Mouse (Mus musculus) limb, embryonic 14.5 days (tissue): ENCODE measurements around the gene Strip1. TPM values are rescaled to one million over a fixed set of nuclear protein-coding genes. Genes with fewer than 3 reads are reported as not detected.

Source experiments
- ATAC-seq: fragments of 200-750 bp; cut with Nextera tagmentation; 2 replicates; pipeline ENCODE4 v1.8.0; 2017; ENCODE audit warnings: low read depth, moderate number of reproducible peaks, moderate TSS enrichment; ENCODE audit not compliant: low FRiP score
- DNase-seq: peaks from one replicate; pipeline ENCODE4 v3.0.0-alpha.2; 2015; ENCODE audit warnings: low spot score
- H3K27ac ChIP-seq: fragments of 300-500 bp; sonication (generic); replicated peaks from 2 replicates; pipeline ENCODE4 v1.5.1; 2014; ENCODE audit warnings: low read depth, mild to moderate bottlenecking, low read length, moderate library complexity, mixed read lengths
- H3K27me3 ChIP-seq: fragments of 300-500 bp; sonication (generic); 2 replicates; pipeline ENCODE4 v1.6.1; 2014; ENCODE audit warnings: low read length, mixed read lengths; ENCODE audit not compliant: control insufficient read depth, insufficient read depth
- H3K36me3 ChIP-seq: fragments of 300-500 bp; sonication (generic); 2 replicates; pipeline ENCODE4 v1.6.1; 2014; ENCODE audit warnings: mild to moderate bottlenecking, low read length, moderate library complexity, mixed read lengths; ENCODE audit not compliant: control insufficient read depth, insufficient read depth
- H3K4me1 ChIP-seq: fragments of 300-500 bp; sonication (generic); 2 replicates; pipeline ENCODE4 v1.6.1; 2014; ENCODE audit warnings: antibody characterized with exemption, low read length, mixed read lengths; ENCODE audit not compliant: control insufficient read depth, insufficient read depth
- H3K4me2 ChIP-seq: fragments of 300-500 bp; sonication (generic); replicated peaks from 2 replicates; pipeline ENCODE4 v1.6.1; 2014; ENCODE audit warnings: low read depth, mild to moderate bottlenecking, low read length, moderate library complexity; ENCODE audit not compliant: severe bottlenecking
- H3K4me3 ChIP-seq: fragments of 300-500 bp; sonication (generic); replicated peaks from 2 replicates; pipeline ENCODE4 v1.5.1; 2014; ENCODE audit warnings: low read length
- H3K9ac ChIP-seq: fragments of 300-500 bp; sonication (generic); 2 replicates; pipeline ENCODE4 v1.6.1; 2014; ENCODE audit warnings: mild to moderate bottlenecking, low read depth, low read length, moderate library complexity; ENCODE audit not compliant: severe bottlenecking
- H3K9me3 ChIP-seq: fragments of 300-500 bp; sonication (generic); 2 replicates; pipeline ENCODE4 v1.6.1; 2016; ENCODE audit warnings: low read length; ENCODE audit not compliant: control insufficient read depth
- POLR2A ChIP-seq: fragments of 200-500 bp; IDR thresholded peaks from 2 replicates; pipeline ENCODE4 v1.8.0; 2012; ENCODE audit warnings: inconsistent platforms, mild to moderate bottlenecking, moderate library complexity, borderline replicate concordance; ENCODE audit not compliant: insufficient read depth, insufficient read length; ENCODE audit errors: extremely low read depth
- WGBS: fragments of 180-500 bp; shearing (Covaris S2); extraction: QIAGEN DNeasy Blood & Tissue Kit; methylation state at CpG from one replicate; pipeline ENCODE4 v1.1.7; 2014; 5-methylcytosine and 5-hydroxymethylcytosine counted together
- polyA plus RNA-seq, 2 experiments: library from polyadenylated mRNA; depleted of rRNA in 1 of 2; stranded (reverse) in 1 of 2; unstranded in 1 of 2; fragments of >200 nt; fragmentation: Nextera tagmentation in 1 of 2; extraction: Ambion mirVana in 1 of 2; gene quantifications; 2 replicates each; pipeline versions ENCODE4 v1.2.1 to v1.2.3; 2012 to 2014

Gene Strip1
- polyA plus RNA-seq, 2 experiments: 59.7 to 74.1 TPM

DNA sequence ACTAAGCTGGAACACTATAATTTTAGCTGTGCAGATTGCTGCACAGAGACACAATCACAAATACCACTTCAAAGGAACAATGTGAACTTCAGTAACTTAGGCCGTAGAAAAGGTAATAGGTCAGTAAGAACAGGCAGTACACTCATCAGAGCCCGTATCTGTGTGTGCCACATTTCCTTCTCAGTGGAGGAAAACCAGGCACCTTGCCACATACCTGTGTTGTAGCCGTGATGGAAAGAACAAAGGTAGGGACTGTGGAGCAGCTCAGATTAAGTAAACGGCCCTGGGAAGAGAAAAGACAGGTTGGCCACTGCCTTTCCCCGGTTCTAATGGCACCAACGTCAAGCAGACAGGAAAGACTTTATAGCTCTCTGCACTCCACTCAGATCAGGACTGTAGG, 35.9 kb upstream of the Strip1 start:
- ATAC-seq (no peak), DNase-seq (no peak)
- Histone ChIP-seq H3K27ac (no peak overlapping the region), H3K4me3 (no peak overlapping the region), H3K4me2 (no peak overlapping the region), H3K4me1 (no peaks in the 10 kb centered on the region), H3K36me3 (peaks cover 89% of the 10 kb centered on the region), H3K27me3 (no peaks in the 10 kb centered on the region), H3K9ac (no peak overlapping the region), H3K9me3 (no peaks in the 10 kb centered on the region)
- WGBS: 78% methylated on average over 6 of the region's 6 CpGs
- no peak for TF ChIP-seq POLR2A

DNA sequence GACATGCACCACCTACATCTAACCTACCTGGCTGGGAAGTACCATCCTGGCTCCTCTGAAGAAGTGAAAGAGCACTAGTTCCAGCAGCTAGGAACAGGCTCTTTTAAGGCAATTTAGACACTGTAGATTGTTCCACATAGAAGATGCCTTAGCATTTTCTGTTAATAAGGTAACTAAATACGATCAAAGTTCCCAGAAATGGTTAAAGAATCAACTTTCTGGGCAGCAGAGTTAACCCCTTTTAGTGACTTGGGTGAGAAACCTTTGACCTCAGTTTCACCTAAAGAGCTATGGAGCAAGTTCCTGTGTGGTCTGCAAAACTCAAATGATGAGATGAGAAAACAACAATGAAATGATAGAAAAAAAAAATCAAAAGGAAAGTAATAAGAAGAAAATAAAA, 33.1 kb upstream of the Strip1 start:
- Histone ChIP-seq H3K4me3 (no peak overlapping the region), H3K4me1 (no peaks in the 10 kb centered on the region), H3K27me3 (no peaks in the 10 kb centered on the region), H3K9ac (no peak overlapping the region), H3K4me2 (no peak overlapping the region), H3K27ac (no peak overlapping the region), H3K36me3 (peaks cover 97% of the 10 kb centered on the region), H3K9me3 (no peaks in the 10 kb centered on the region)
- no peak for ATAC-seq
- no peak for TF ChIP-seq POLR2A
- WGBS: 92% methylated on average over 1 of the region's 1 CpGs
- DNase-seq: no peak

DNA sequence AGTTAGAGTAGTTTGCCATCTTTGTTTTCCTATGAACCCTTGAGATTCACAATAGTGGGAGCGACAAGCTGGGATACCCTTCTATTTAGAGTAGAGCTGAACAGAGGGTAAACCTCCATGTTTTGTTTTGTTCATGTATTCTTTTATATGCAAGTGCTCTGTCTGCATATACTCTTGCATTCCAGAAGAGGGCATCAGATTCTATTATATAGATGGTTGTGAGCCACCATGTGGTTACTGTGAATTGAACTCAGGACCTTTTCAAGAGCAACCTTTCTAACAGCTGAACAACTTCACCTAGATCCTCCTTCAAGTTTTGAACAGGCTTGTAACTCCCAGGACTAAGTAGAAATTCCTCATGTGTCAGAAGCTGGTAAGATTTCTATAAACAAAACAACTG, 27.5 kb upstream of the Strip1 start:
- TF ChIP-seq POLR2A: no peak
- 93% methylated on average over 1 of the region's 1 CpGs for WGBS

DNA sequence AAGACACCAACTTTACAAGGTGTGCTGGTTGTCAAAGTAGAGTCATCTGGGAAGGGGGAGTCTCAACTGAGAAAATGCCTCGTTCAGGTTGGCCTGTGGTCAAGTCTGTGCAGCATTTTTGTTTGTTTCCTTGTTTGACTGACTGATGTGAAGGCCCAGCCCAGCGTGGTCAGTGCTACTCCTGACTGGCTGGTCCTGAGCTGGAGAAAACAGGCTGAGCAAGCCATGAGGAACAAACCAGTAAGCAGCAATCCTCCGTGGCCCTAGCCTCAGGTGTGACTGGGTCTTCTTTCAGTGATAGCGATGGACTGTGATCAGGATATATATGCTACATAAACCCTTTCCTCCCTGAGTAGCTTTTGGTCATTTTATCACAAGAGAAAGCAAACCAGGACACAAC, 25.4 kb upstream of the Strip1 start:
- Histone ChIP-seq H3K9me3 (no peaks in the 10 kb centered on the region), H3K36me3 (peaks cover 38% of the 10 kb centered on the region), H3K4me2 (no peak overlapping the region), H3K9ac (no peak overlapping the region), H3K27ac (no peak overlapping the region), H3K4me3 (no peak overlapping the region), H3K4me1 (no peaks in the 10 kb centered on the region), H3K27me3 (no peaks in the 10 kb centered on the region)
- 73% methylated on average over 4 of the region's 4 CpGs for WGBS
- no peak for DNase-seq
- TF ChIP-seq POLR2A: no peak
- no peak for ATAC-seq

More for the DNA sequence above, 27.5 kb upstream of the Strip1 start:
- H3K4me3 ChIP-seq: no peak overlapping the region
- no peak overlapping the region for H3K4me2 ChIP-seq
- H3K36me3 ChIP-seq: peaks cover 59% of the 10 kb centered on the region
- H3K9ac ChIP-seq: no peak overlapping the region
- ATAC-seq (no peak), DNase-seq (no peak)
- H3K9me3 ChIP-seq: no peaks in the 10 kb centered on the region
- no peak overlapping the region for H3K27ac ChIP-seq
- no peaks in the 10 kb centered on the region for H3K4me1 ChIP-seq
- H3K27me3 ChIP-seq: no peaks in the 10 kb centered on the region

DNA sequence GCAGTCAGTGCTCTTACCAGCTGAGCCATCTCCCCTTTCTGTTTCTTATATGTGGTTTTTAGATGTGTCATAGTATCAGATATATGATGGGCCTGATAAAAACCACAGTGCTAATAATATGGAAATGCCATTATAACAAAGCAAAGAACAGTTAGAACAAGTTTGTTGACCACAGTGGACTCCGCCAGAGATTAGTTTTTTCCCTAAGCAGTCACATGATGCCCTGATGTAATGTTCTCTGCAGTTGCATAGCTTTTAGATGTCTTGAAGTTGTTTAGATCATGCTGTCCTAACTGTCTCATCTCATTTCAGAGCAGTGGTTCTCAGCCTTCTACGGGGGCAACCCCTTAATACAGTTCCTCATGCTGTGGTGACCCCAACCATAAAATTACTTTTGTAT, 24.7 kb upstream of the Strip1 start:
- no peaks in the 10 kb centered on the region for H3K4me1 ChIP-seq
- H3K27ac ChIP-seq: no peak overlapping the region
- H3K9me3 ChIP-seq: no peaks in the 10 kb centered on the region
- no peak overlapping the region for H3K9ac ChIP-seq
- no peak overlapping the region for H3K4me2 ChIP-seq
- no peak overlapping the region for H3K4me3 ChIP-seq
- no peaks in the 10 kb centered on the region for H3K27me3 ChIP-seq
- DNase-seq (no peak), ATAC-seq (no peak)
- peaks cover 32% of the 10 kb centered on the region for H3K36me3 ChIP-seq
- 96% methylated on average over 2 of the region's 2 CpGs for WGBS
- no peak for TF ChIP-seq POLR2A

DNA sequence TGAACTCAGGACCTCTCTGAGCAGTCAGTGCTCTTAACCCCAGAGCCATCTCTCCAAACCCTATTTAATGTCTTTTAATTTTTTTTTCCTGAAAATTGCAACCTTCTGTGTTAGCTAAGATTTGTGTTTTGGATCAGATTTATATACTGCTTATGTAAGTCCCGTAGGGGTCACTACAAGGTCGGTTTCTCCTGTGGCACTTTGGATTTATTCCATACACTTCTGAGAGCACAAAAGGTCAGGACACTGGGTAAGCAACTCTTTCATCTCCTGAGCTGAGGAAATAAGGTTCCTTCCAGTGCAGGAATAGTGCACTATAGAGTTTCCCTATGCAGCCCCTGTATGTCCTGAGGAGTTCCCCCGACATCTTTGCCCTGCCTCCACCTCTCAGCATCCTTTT, 24.0 kb upstream of the Strip1 start:
- TF ChIP-seq POLR2A: no peak
- Histone ChIP-seq H3K4me2 (no peak overlapping the region), H3K9me3 (no peaks in the 10 kb centered on the region), H3K4me3 (no peak overlapping the region), H3K27me3 (no peaks in the 10 kb centered on the region), H3K4me1 (no peaks in the 10 kb centered on the region), H3K36me3 (peaks cover 25% of the 10 kb centered on the region), H3K9ac (no peak overlapping the region), H3K27ac (no peak overlapping the region)
- no peak for DNase-seq
- ATAC-seq: no peak
- WGBS: 41% methylated on average over 3 of the region's 3 CpGs
